Comparison of ENCODE assay signal across 26 mouse cellular contexts in genomic region chr13:28930364-28930763, GRCm38 (mm10). TPM values are rescaled to one million over a fixed set of nuclear protein-coding genes. Genes with fewer than 3 reads are reported as not detected.
DNase-seq lines count a peak whose midpoint lies in the region; ATAC-seq and TF ChIP-seq lines count a peak whose summit lies in the region.
"Had no signal": no experiment of that assay in that cellular context is flagged by ENCODE, and none has a peak within 500 bp of the region (broad histone marks: within the 10 kb centered on the region; RNA-seq: fewer than 3 reads in every experiment).

No protein-coding gene starts in this region.

- no peak for TF ChIP-seq POLR2A in liver, adult 2 months (IDR thresholded peaks at IDR 0.05; ENCODE audit: extremely low read depth, insufficient read depth, low read length)

- DNase-seq in heart, adult 11 months, result peak; percentile 76
- DNase-seq in heart, embryonic 10.5 days (ENCODE audit: low spot score), result no peak
- peak; percentile 71 for DNase-seq in liver, adult 2 months (ENCODE audit: extremely low read depth, low read depth, low spot score)
- DNase-seq in liver, result no peak
- DNase-seq in right cerebral cortex, postnatal 10 days (ENCODE audit: low spot score in 2 of 2), result no peak
- DNase-seq: adrenal gland, postnatal 25 days; cerebellum, adult 11 months; cerebellum, postnatal 10 days; gastrocnemius, postnatal 36 days; kidney, postnatal 4 days; lung, postnatal 36 days; thymus, adult 2 months; thymus, postnatal 4 days had no signal

- ATAC-seq in granulocyte monocyte progenitor cell, adult 5-6 weeks (replicated peaks; ENCODE audit: poor library complexity, severe bottlenecking), result peak; percentile 89
- ATAC-seq in megakaryocyte progenitor cell, adult 5-6 weeks (replicated peaks; ENCODE audit: poor library complexity), result peak; percentile 81
- ATAC-seq: CD4-positive, CD25-positive, alpha-beta regulatory T cell, adult 4 months; forebrain, embryonic 13.5 days; intestine, postnatal 0 days; midbrain, embryonic 15.5 days had no signal

- no peaks in the 10 kb centered on the region for H3K27me3 ChIP-seq in heart, embryonic 10.5 days (ENCODE audit: insufficient read depth, poor library complexity, severe bottlenecking)
- H3K27me3 ChIP-seq in liver, adult 2 months (ENCODE audit: control insufficient read depth, insufficient read depth, low read length), result no peaks in the 10 kb centered on the region
- H3K27me3 ChIP-seq: embryonic facial prominence, embryonic 12.5 days; forebrain, embryonic 13.5 days; limb, embryonic 15.5 days; lung, embryonic 15.5 days; midbrain, embryonic 15.5 days; neural tube, embryonic 13.5 days; stomach, embryonic 15.5 days had no signal

- TF ChIP-seq CTCF in liver, adult 2 months (IDR thresholded peaks at IDR 0.05; ENCODE audit: low read depth, low read length), result no peak

- no peaks in the 10 kb centered on the region for H3K79me2 ChIP-seq in liver, adult 2 months (ENCODE audit: control insufficient read depth, insufficient read depth, low read length)

- peaks cover 4% of the 10 kb centered on the region; the same call in 1 of the 2 replicates for H3K4me1 ChIP-seq in heart, embryonic 10.5 days
- no peaks in the 10 kb centered on the region for H3K4me1 ChIP-seq in liver, adult 2 months (ENCODE audit: control insufficient read depth, insufficient read depth, low read length)
- H3K4me1 ChIP-seq: lung, embryonic 15.5 days; midbrain, embryonic 15.5 days; neural tube, embryonic 13.5 days; stomach, embryonic 15.5 days had no signal

- no peaks in the 10 kb centered on the region for H3K9me3 ChIP-seq in heart, embryonic 10.5 days
- H3K9me3 ChIP-seq: embryonic facial prominence, embryonic 12.5 days; forebrain, embryonic 13.5 days; limb, embryonic 15.5 days; lung, embryonic 15.5 days; midbrain, embryonic 15.5 days; neural tube, embryonic 13.5 days; stomach, embryonic 15.5 days had no signal

- H3K9ac ChIP-seq in liver, adult 2 months (ENCODE audit: low read depth, low read length), result no peak overlapping the region
- H3K9ac ChIP-seq: embryonic facial prominence, embryonic 12.5 days; forebrain, embryonic 13.5 days; limb, embryonic 15.5 days; lung, embryonic 15.5 days; midbrain, embryonic 15.5 days; neural tube, embryonic 13.5 days; stomach, embryonic 15.5 days had no signal

- H3K36me3 ChIP-seq in heart, embryonic 10.5 days, result no peaks in the 10 kb centered on the region
- no peaks in the 10 kb centered on the region for H3K36me3 ChIP-seq in liver, adult 2 months (ENCODE audit: control insufficient read depth, insufficient read depth, low read length)
- H3K36me3 ChIP-seq: embryonic facial prominence, embryonic 12.5 days; limb, embryonic 15.5 days; lung, embryonic 15.5 days; midbrain, embryonic 15.5 days; neural tube, embryonic 13.5 days; stomach, embryonic 15.5 days had no signal

- no peak overlapping the region for H3K27ac ChIP-seq in heart, embryonic 10.5 days
- H3K27ac ChIP-seq in liver, adult 2 months (replicated peaks; ENCODE audit: insufficient read depth, low read depth, low read length), result no peak overlapping the region
- H3K27ac ChIP-seq: embryonic facial prominence, embryonic 12.5 days; forebrain, embryonic 13.5 days; limb, embryonic 15.5 days; lung, embryonic 15.5 days; midbrain, embryonic 15.5 days; neural tube, embryonic 13.5 days; stomach, embryonic 15.5 days had no signal

- no peak overlapping the region for H3K4me3 ChIP-seq in heart, embryonic 10.5 days
- H3K4me3 ChIP-seq in liver, adult 2 months (ENCODE audit: insufficient read depth, low read depth, low read length), result no peak overlapping the region
- H3K4me3 ChIP-seq: embryonic facial prominence, embryonic 12.5 days; erythroblast, embryonic 14.5 days; forebrain, embryonic 13.5 days; limb, embryonic 15.5 days; lung, embryonic 15.5 days; midbrain, embryonic 15.5 days; myocyte; neural tube, embryonic 13.5 days; stomach, embryonic 15.5 days had no signal

- WGBS in heart, embryonic 10.5 days, result 65% methylated on average over 4 of the region's 4 CpGs
- WGBS in liver, adult 2 months, result 41% methylated on average over 4 of the region's 4 CpGs

RNA-seq across cellular contexts. Expression of gene Sox4, which starts 23.1 kb away (rescaled TPM):
- 30.8 and 51.9 TPM in 2 replicates for polyA plus RNA-seq in heart, embryonic 10.5 days (2016; fragmentation: Nextera tagmentation; extraction: Ambion mirVana)
- total RNA-seq in liver, adult 2 months (2014; rRNA removed), result 0.46 and 1.0 TPM in 2 replicates
- polyA plus RNA-seq in liver, adult 2 months (2012; rRNA removed), result 0.60 and 0.86 TPM in 2 replicates
- total RNA-seq in granulocyte monocyte progenitor cell, adult 5-6 weeks (2014; fragmentation: Nextera tagmentation), result 25.7 and 31.6 TPM in 2 replicates
- 38.6 and 41.5 TPM in 2 replicates for total RNA-seq in granulocyte monocyte progenitor cell, adult 5-6 weeks (2017)
- total RNA-seq in megakaryocyte progenitor cell, adult 5-6 weeks (2015), result 27.6 and 35.4 TPM in 2 replicates
- 34.8 and 47.8 TPM in 2 replicates for total RNA-seq in megakaryocyte progenitor cell, adult 5-6 weeks (2017)

Comparison
In these comparisons a context has a peak if more than half of its experiments do, and no peak if none do; other contexts are left out.
1. DNase-seq: peak in heart, adult 11 months (single experiment) and liver, adult 2 months (single experiment); none in heart, embryonic 10.5 days (single experiment), liver (single experiment) and right cerebral cortex, postnatal 10 days (0 of 2).
2. RNA of gene Sox4, which starts 23.1 kb away (total RNA-seq): 25.7 to 41.5 TPM in granulocyte monocyte progenitor cell, adult 5-6 weeks and 27.6 to 47.8 TPM in megakaryocyte progenitor cell, adult 5-6 weeks; 0.46 to 1.0 TPM in liver, adult 2 months; every median in the first group is over 10 times any median in the second.